Mouse (Mus musculus) cerebellum, adult 9-11 months (tissue): ENCODE data around the gene Tnfsf14.

ENCODE experiments used
- DNase-seq: peaks from one replicate; pipeline ENCODE4 v3.0.0; 2022

The Tnfsf14 gene

DNA sequence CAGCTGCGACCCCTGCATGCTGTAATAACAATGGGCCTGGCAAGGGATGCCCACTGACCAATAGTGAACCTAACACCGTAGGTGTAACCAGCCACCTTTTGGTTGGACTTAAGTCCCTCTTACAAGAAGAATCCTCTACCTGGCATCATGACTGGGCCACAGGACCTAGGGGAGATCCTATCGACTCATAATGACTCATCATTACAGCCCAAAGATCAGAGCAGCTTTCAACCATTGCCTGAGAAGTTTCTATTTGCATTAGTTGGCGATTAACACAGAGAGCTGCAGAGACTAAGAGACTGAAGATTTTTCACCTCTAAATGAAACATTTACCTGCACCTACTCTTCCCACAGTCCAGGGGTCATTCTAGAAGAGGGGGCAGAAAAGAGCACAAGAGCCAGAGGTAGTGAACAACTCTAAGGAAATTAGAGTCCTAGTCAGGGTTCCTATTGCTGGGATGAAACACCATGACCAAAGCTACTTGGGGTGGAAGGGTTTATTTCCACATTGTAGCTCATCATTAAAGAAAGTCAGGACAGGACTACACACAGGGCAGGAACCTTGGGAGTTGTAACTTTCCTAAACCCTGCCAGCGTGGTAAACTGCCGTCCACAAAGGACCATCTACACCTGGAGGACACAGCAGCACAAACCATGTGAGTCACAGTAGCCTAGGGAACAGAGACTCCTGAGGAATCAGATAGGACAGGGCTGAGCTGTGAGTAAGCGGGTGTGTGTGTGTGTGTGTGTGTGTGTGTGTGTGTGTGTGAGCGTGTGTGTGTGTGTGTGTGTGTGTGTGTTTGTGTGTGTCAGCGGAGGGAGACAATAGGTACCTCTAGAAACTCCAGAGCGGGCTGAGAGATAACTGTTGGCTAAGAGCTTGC lies 8.1 kb upstream of the Tnfsf14 start:
- no peak for DNase-seq

DNA sequence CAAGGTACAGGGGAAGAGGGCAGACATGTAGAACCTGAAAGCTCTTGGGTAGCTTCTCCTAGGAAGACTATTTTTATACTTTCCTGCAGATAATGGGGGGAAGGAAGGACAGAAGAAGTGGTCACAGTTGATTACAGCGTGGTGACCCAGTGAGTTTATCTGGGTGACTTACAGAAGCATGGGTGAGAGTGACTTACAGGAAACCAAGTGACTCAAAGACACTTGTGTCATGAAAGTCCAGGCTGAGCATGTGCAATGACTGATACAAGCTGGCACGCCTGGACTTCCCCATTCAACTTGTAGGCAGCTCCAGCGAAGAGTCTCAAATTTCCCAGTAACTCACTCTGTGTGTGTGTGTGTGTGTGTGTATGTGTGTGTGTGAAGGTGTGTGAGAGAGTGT lies 4.3 kb upstream of the Tnfsf14 start:
- no peak for DNase-seq

DNA sequence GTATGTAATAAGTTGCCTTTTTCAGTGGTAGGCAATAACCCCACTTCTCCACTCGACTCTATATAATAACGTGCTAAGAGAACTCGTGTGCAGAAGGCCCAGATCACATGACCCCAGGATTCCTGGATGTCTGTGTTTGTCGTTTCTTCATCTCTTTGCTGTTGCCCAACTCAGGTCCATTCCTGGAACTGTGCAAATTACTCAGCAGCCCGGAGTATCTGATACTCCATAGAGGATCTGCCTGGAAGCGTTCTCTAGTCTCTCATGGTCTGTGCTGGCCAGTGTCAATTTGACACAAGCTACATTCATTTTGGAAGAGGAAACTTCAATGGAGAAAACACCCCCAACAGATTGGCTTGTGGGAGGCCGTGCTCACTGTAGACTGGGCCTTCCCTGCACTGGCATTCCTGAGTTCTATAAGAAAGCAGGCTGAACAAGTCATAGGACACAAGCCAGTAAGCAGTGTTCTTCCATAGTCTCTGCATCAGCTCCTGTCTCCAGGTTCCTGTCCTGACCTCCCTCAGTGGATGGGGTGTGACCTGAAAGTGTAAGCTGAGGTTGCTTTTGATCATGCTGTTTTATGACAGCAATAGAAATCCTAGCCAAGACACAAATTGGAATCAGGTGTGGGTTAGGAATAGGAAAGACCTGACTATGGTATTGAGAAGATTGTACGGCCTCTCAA lies 1.5 kb upstream of the Tnfsf14 start:
- DNase-seq = no peak

DNA sequence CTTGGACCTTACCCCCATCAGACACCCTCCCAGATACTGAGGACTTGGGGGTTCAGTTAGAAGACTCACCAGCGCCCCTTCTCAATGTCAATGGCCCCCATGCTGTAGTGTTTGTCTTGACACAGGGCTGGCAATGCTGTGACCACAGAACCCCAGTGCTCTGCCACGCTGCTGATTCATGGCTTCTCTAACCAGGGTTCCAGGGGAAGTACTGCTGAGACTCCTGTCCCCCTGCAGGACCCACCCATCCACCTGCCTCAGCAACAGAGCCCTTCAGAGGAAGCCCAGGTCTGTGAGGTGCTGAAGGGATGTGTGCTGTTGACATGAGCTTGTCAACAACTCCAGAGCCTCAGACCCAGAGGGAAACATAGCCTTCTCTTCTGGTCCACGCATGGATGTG lies 794 bp upstream of the Tnfsf14 start:
- DNase-seq = no peak

DNA sequence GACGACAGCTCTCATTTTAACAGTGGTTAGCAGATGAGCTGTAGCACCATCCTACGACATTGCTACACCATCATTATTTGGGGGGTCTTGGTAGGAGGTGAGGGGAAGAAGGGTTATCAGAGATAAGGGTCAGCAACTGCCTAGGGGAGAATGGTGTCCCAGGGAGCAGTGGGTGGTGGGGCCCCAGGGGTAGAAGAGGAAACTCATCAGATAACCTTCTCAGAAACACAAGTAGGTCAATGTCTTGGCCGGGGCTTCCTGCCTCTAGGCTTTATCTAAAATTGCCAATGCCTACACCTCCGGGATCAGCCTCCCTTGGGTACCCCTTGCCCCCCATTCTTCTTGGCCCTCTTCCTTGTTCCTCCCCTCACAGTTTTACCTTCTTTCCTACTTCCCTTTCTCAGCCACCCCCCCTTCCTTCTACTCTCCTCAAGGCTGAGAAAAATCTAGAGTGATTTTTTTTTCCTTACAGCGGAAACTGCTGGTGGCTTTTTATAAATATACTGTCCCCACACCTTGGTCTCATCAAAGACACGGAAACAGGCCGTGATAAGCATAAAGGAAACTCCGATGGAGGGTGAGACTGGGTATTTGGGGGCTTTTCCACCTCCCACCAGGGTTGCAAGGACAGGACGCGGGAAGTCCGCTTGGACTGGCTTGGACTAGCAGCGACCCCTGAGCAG lies 5.3 kb downstream of the Tnfsf14 start:
- DNase-seq = no peak

DNA sequence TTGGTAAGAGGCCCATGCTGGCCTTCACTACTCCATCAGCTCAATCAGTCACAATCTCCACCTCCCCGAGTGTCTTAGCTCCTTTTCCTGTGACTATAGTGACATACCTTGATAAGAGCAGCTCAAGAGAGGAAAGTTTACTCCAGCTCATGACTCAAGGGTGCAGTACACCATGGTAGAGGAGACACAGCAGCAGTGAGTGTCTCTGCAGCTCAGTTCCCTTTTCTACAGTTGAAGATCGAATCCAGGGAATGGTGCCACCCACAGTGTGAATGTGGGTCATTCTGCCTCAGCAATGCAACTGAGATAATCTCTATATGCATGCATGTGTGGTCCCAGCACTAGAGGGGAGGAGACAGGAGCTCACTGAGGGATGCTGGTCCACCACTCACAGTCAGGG lies 8.3 kb downstream of the Tnfsf14 start:
- DNase-seq = no peak

DNA sequence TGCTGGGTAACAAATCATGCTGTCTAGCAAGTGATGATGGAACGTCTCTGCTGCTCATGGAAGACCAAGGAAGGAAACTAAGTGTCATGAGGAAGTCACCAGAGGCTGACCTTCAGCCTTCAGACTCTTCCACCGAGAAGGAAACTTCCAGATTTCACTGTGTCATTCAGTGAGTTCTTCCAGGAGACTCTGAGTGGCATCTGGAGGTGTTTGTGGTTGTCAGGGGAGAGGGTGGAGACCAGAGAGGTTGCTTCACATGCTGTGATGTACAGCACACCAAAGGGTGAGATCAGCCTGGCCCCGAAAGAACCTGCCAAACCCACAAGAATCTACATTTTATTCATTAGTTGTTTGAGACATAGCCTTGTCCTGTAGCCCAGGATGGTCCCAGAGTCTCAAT lies 11.1 kb downstream of the Tnfsf14 start:
- no peak for DNase-seq

DNA sequence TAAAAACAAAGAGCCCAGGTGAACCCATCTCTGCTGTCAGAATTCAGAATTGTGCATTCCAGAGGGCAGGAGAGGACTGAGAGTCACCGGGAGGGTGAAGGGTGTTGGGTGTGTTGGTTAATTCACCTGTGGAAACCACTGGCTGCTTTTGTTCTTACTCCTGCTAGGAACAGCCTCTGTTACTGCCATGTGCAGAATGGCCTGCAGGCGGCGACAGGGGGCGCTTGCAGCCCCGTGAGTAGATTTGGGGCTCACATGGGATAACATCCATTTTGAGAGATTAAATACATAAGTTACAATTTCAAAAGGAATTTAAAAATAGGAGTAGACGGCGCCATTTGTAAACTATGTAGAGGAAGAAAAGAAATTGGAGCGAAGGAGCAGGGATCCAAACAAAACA lies 13.6 kb downstream of the Tnfsf14 start:
- DNase-seq = no peak

DNA sequence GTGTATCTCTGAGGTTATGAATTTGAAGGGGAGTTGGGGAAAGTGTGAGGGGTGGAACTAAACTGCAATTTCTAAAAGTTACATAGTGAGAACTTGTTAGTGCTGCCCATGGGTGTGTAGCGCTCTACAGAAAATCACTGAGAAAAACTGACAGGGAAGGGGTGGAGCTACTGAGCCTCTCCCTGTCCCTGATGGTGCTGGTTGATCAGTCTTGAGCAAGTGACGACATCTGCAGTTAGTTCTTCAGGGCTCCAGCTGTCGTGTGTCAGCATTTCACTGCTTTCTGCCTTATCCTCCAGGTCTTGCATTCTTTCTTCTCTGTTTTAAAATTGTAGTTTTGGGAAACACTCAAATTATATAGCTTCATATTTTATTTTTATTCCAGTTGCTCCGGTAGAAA lies 20.6 kb downstream of the Tnfsf14 start:
- no peak for DNase-seq

DNA sequence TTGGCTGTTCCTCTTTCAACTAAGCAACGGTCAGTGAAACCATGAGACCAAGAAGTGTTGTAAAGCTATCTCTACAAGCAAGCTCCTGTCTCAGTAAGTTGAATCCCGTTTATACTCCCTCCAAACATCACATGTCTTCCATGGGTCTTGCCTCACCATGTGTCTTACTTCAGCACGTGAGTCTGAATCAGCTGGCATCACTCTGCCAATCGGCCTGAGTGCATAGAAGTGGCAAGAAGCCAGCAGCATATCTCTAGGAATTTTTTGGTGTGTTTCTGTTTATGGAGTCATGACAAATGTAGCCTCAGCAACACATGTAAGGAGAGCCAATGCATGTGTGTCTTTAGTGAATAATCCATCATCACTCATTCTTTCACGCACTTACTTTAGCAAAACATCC lies 21.6 kb downstream of the Tnfsf14 start:
- DNase-seq = no peak

DNA sequence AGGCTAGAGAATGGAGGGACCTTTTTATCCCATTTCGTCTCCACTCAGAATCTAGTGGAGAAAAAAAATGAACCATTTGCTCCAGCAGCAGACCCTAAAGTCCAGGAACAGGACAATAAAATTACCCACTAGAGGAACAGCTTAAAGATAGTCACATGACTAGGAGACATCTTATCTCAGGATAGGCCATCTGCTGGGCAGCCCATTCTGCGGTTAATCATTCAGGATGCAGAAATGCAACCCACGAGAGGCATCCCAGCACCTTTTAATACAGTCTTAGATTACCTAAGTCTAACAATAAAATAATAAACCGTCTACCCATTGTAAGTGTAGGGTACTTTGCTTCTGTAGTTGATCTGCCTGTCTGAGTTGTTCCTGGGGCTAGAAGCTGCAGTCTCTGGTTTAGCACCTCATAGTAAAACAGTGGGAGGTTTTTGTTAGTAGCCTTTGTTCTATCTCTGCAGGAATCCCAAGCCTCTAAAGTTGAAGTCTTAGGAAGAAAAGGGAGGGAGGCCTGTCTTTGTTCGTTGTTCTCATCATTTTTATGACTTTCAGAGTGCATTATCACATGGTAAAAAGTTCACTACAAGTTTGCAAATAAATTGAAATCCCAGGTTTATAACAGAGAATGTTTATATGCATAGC lies 23.2 kb downstream of the Tnfsf14 start:
- DNase-seq = no peak

DNA sequence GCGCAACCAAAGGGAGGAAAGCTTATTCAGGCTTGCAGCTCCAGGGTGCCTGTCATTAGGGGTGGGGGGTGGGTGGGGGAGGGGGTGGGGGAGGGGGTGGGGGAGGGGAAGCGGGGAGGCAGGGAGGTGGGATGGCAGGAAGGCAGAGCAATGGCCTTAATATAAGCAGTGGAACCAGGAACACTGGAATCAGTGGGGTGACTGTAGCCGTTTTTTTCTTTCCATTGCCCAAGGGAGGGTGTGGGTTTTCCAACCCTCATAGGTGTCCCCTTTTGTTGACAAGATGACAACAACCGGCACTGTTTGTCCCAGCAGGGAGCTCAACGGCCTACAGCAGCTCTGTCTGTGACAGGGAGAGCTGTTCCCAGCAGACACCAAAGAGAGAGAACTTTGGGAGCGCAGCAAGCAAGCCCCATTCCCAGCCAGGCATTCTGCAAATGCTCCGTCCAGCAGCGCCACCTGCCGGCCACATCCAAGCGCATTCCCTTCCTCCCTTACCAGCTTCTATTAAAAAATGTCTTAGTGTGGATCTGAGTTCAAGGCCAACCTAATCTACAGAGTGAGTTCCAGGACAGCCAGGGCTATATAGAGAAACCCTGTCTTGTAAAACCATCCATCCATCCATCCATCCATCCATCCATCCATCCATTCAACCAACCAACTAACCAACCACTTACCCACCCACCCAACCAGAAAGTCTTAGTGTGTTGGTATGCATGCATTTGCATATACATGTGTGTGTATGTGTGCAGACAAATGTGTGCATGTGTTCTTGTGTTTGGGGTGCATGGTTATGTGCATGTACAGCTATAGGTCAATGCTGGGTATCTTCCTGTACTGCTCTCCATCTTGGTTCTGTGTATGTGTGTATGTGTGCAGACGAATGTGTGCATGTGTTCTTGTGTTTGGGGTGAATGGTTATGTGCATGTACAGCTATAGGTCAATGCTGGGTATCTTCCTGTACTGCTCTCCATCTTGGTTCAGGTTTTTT lies 26.9 kb downstream of the Tnfsf14 start:
- DNase-seq = peak; percentile 83

DNA sequence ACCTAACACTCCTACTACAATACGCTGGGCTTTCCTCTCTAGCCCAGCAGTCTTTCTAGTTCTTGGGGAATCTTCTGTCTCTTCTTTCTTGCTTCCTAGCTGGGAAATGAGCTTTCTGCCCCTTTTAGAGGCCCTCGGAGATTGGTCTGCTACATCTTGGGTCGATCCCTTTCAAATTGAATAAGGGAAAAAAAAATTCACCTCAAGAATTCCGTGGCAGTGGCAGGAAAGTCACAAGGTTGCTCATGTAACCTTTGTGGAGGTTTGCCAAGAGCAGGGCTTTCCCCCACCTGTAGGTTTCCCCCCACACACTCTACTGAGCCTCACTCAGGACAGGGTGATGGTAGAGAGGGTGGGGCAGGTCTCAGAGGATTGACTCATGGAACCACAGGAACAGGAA lies 40.2 kb downstream of the Tnfsf14 start:
- no peak for DNase-seq

DNA sequence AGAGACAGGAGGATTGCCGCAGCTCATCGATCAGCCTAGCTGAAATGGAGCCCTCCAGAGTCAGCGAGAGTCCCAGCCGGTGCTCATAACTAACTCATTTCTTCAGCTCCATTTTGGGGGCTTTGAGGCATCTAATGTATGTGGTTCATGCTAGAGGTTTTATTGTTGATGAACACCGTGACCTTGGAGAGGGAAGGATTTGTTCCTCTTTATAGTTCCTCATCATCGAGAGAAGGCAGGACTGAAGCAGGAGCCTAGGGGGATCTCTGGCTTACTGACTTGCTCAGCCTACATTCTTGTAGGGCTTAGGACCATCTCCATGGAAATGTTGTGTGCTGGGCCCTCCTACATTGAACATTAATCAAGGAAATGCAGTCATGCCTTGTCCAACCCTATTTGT lies 41.0 kb downstream of the Tnfsf14 start:
- DNase-seq = no peak

DNA sequence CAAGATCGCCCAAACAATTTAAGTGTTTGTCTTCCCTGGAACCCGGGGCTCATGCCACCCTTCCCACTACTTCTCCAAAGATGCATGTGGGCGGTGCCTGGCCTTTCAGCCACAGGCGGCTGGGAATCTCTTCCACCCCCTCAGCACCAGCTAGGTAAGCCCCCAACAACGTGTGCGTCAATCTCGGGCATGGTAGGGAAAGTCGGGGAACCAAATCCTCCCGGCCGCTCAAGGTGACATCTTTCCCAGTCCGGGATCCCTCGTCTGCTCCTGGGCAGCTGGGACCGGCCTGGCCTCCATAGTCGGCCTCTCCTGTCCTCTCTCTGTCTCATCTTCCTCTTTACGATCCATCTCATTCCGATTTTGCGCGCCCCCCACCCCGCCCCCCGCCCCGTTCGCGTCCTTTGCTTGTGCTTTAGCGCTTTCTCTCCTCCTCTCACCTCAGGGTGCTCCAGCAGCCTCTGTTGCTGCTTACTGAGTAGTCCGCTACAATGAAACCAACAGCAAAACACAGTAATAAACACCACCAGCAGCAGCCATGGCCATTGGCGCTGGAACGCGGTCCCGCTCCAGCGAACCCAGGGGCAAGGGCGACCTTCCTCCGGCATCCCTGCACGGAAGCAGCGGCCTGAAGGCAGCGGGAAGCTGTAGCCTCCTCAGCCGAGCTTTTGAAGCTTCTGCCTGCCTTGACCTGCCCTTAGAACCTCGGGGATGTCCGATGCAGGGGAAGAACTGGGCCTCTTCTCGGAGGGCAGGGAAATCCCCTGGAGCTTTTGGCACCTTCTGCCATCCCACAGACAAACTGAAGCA lies 44.8 kb downstream of the Tnfsf14 start, which contains the start of gene Cd70:
Cd70 (minus strand) TSS at position 784 of the 810 bp plus-strand sequence.
- DNase-seq = peak; percentile 20

DNA sequence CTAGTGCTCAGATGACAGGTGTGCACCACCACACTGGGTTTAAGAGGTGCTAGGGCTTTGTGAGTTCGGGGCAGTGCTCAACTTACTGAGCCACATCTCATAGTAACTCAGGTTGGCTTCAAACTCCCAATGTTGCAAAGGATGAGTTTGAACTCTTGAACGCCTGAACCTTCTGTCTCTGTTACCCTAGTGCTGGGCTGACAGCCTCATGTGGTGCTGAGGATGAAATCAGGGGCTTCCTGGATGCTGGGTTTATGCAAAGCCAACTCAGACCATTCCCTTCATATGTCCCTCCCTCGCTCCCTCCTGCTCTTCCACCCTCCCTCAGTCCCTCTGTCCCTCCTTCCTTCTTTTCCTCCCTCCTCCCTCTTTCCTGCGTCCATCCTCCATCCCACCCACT lies 45.6 kb downstream of the Tnfsf14 start:
- DNase-seq = no peak

DNA sequence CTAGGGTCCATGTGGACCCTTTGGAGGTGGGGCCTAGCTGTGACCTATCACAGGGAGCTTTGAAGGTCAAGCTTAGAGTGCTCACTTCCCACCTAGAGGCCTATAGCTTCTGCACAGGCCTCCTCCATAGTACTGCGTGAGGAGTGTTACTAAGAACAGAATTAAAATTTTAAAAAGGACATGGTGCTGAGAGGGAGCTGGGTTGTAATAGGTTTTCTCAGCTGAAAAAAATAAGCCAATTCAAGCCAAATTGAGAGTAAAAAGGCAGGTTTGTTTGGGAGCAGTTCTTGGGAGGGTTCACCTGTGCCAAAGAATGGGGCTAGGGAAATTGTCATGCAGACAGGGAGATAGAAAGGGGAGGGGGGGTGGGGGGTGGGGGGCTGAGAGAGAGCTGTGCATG lies 48.9 kb downstream of the Tnfsf14 start:
- DNase-seq = no peak

DNA sequence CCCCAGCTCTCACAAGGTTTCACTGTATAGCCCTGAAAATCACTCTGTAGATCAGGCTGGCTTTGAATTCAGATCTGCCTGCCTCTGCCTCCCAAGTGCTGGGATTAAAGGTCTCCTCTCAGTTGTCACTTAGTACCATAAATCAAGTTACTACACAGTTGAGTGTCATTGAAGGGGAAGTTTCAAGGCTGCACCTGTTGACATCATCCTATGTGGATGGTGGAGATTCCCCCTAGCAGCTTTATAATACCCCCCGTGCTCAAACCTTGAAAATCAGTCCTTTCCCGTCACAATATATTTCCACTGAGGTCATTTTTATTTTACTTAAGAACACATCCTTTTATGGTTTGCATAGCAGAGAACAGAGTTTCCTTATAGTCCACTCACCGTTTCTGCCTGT lies 50.3 kb downstream of the Tnfsf14 start:
- DNase-seq = no peak

DNA sequence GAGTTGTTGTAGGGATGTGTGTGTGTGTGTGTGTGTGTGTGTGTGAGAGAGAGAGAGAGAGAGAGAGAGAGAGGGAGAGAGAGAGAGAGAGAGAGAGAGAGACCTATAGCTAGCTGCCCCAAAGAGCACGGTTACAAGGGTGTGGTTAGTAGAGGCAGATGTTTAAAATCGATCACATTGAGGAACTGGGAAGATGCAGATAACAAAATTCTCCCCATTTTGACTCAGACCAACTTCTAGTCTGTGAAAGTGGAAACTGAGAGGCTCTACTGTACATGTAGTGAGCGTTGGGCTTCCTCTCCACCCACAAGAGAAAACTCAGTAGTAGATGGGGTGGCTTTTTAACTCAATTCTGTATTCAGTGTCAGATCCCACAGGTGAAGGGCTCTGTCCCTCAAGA lies 54.3 kb downstream of the Tnfsf14 start:
- no peak for DNase-seq
